Mouse (Mus musculus) liver, embryonic 14.5 days (tissue): Measurements from ENCODE around the gene Clba1.

Source experiments
- CTCF ChIP-seq: IDR thresholded peaks from 2 replicates; pipeline ENCODE4 v1.5.1; 2016; ENCODE audit warnings: antibody characterized with exemption, low read depth, control low read depth
- EP300 ChIP-seq: IDR thresholded peaks from 2 replicates; pipeline ENCODE4 v1.6.1; 2016; ENCODE audit warnings: antibody characterized with exemption, low read depth

- no peak for TF ChIP-seq CTCF
- TF ChIP-seq EP300 = no peak
Measured at GRCm38 (mm10) chr12:112821216-112821615, 12.5 kb downstream of the Clba1 start.
